Mouse (Mus musculus): ENCODE measurements at regions not wholly inside any gene's neighbourhood (a gene's known extent, or its start where the extent isn't known, plus 50 kb on each side); places are given as distances from the start of the nearest gene placed in this dataset.

DNA sequence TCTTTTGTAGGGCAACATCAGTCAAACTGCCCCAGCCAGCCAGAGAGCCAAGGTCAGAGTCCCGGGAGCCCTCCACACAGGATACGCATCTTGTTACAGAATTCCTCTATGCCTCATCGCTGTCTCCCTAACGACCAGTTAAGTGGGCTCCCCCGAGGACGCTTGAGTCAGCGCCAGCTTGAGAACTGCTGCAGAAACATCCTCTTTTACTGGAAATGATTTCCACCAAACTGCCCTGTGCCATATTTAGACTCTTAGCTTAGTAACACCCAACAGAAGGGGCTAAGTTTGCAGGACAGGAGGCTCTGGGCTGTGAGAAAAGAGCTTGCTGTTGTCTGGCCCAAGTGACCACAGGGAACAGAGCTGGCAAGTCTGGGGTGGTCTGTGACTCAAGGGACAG lies 357.0 kb downstream of the Setd4 start:
- no peaks in the 10 kb centered on the region for H3K9me3 ChIP-seq (ENCODE audit: control insufficient read depth, low read length)
- WGBS = 14% methylated on average over 7 of the region's 7 CpGs
- H3K27ac ChIP-seq (ENCODE audit: low read depth, low read length) = no peak overlapping the region
- H3K27me3 ChIP-seq (ENCODE audit: control insufficient read depth, insufficient read depth, low read length) = no peaks in the 10 kb centered on the region
- no peak overlapping the region for H3K9ac ChIP-seq (ENCODE audit: low read length)
- DNase-seq (ENCODE audit: low spot score) (peak; percentile 71), ATAC-seq (ENCODE audit: insufficient read depth, low FRiP score, low TSS enrichment) (no peak)
- no peaks in the 10 kb centered on the region for H3K36me3 ChIP-seq (ENCODE audit: control insufficient read depth, insufficient read depth, low read length)
- 0 out of 2 replicates have a peak, but pooled peaks cover 3% of the 10 kb centered on the region for H3K4me1 ChIP-seq (ENCODE audit: control insufficient read depth, insufficient read depth, low read length)
- H3K4me3 ChIP-seq (ENCODE audit: low read depth, low read length) = no peak overlapping the region
- no peak overlapping the region for H3K4me2 ChIP-seq (ENCODE audit: low read depth)

DNA sequence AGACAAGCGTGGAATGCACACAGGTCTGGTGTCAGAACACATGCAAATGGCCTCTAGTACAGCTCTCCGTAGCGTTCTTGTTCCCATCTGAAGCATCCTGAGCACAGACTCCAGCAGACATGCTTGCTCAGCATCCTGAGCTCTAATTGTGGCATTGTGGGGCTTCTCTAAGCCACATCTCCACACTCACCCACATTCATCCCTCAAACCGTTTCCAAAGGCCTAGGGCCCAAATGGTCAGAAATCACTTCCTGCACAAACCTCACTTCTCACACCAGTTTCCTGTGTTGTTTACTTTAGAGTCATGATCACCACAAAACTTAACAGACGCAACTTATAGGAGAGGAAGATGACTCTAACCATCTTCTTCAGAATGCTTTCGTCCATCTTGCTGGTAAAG lies 358.1 kb downstream of the Setd4 start:
- WGBS = 80% methylated on average over 6 of the region's 6 CpGs
- ATAC-seq (ENCODE audit: insufficient read depth, low FRiP score, low TSS enrichment) (no peak), DNase-seq (ENCODE audit: low spot score) (no peak)
- H3K9me3 ChIP-seq (ENCODE audit: control insufficient read depth, low read length) = no peaks in the 10 kb centered on the region
- no peaks in the 10 kb centered on the region for H3K36me3 ChIP-seq (ENCODE audit: control insufficient read depth, insufficient read depth, low read length)
- no peak overlapping the region for H3K27ac ChIP-seq (ENCODE audit: low read depth, low read length)
- no peak overlapping the region for H3K4me2 ChIP-seq (ENCODE audit: low read depth)
- no peak overlapping the region for H3K4me3 ChIP-seq (ENCODE audit: low read depth, low read length)
- H3K9ac ChIP-seq (ENCODE audit: low read length) = no peak overlapping the region
- H3K27me3 ChIP-seq (ENCODE audit: control insufficient read depth, insufficient read depth, low read length) = no peaks in the 10 kb centered on the region
- H3K4me1 ChIP-seq (ENCODE audit: control insufficient read depth, insufficient read depth, low read length) = 0 out of 2 replicates have a peak, but pooled peaks cover 3% of the 10 kb centered on the region

DNA sequence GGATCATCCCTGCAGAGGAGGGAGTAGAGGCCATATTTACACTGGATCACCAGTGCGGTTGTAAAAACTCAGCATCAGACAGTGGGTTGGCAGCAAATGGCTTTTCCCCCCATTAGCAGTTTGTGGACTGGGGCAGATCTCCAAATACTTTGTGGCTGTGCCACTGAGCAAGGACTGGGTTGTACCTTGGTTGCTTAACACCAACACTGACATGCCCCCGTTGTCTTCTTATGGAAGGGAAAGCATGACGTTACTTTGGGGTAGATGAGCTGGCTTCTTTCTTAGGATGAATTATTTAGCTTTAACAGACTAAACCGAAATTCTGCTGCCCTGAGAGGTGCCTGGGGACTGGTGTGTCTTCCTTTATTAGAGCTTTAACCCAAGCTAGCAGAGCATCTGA lies 365.0 kb downstream of the Setd4 start:
- ATAC-seq (ENCODE audit: insufficient read depth, low FRiP score, low TSS enrichment) = no peak
- 85% methylated on average over 4 of the region's 4 CpGs for WGBS
- Histone ChIP-seq H3K4me2 (ENCODE audit: low read depth) (no peak overlapping the region), H3K27ac (ENCODE audit: low read depth, low read length) (no peak overlapping the region), H3K9me3 (ENCODE audit: control insufficient read depth, low read length) (no peaks in the 10 kb centered on the region), H3K27me3 (ENCODE audit: control insufficient read depth, insufficient read depth, low read length) (no peaks in the 10 kb centered on the region), H3K9ac (ENCODE audit: low read length) (no peak overlapping the region), H3K4me1 (ENCODE audit: control insufficient read depth, insufficient read depth, low read length) (no peaks in the 10 kb centered on the region), H3K4me3 (ENCODE audit: low read depth, low read length) (no peak overlapping the region), H3K36me3 (ENCODE audit: control insufficient read depth, insufficient read depth, low read length) (no peaks in the 10 kb centered on the region)
- DNase-seq (ENCODE audit: low spot score) = no peak

DNA sequence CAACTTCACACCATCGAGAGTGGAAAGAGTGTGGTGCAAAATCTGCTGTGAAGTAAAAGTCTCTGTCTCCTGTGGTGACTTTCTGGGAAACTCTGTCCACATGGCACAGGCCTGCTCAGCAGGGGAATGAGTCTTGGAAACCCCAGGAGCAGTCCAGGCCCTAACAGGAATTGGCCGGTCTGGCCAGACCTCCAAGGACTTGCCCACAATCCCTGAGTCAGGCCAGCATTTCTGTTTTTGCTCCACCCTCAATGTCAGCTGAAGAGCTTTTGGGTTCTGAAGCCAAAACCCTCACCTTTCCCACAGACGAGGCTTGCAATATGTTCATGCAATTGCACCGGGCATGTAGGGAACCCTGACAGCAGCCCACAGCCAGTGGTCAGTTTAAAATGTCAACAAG lies 365.5 kb downstream of the Setd4 start:
- Histone ChIP-seq H3K9ac (ENCODE audit: low read length) (no peak overlapping the region), H3K9me3 (ENCODE audit: control insufficient read depth, low read length) (no peaks in the 10 kb centered on the region; the same call in 1 of the 2 replicates), H3K4me2 (ENCODE audit: low read depth) (no peak overlapping the region), H3K36me3 (ENCODE audit: control insufficient read depth, insufficient read depth, low read length) (no peaks in the 10 kb centered on the region), H3K4me3 (ENCODE audit: low read depth, low read length) (no peak overlapping the region), H3K27me3 (ENCODE audit: control insufficient read depth, insufficient read depth, low read length) (no peaks in the 10 kb centered on the region), H3K4me1 (ENCODE audit: control insufficient read depth, insufficient read depth, low read length) (no peaks in the 10 kb centered on the region), H3K27ac (ENCODE audit: low read depth, low read length) (no peak overlapping the region)
- ATAC-seq (ENCODE audit: insufficient read depth, low FRiP score, low TSS enrichment) = no peak
- WGBS = 85% methylated on average over 4 of the region's 4 CpGs
- DNase-seq (ENCODE audit: low spot score) = no peak

DNA sequence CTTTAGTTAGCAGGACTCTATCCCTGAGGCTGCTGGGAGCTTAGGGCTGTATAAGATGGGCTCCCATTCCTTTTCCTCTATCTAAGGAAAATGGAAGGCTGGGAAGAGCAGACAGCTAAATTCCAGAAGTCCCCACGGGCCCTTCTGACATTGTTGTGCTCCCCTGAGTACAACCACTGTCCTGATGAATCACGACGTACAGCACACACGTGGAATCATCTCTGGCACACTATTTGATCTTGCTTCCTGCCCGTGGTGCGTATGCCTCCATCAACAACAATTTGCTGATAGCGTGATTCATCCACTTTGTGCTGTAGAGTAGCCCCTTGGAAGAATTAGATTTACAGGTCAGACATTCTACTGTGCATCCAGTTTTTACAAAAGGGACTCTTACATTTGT lies 378.2 kb downstream of the Setd4 start:
- 83% methylated on average over 7 of the region's 7 CpGs for WGBS

DNA sequence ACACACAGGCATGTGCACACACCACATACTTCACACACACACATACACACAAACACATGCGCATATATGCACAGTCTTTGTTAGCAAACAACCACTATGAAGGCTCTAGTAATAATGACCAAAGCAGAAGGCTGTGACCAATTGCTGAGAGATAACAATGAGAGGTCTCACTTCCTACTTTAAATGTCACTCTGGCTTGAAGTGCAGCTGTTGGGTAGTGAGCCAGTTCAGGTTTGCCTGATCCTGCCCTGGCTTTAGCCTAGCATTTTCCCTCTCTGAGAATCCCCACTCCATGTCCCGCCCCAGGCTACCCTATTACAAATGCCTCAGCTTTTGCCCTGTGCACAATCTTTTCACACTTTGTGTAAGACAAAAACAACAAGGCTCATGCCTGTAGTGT lies 378.7 kb downstream of the Setd4 start:
- Histone ChIP-seq H3K9ac (ENCODE audit: low read length) (no peak overlapping the region), H3K4me3 (ENCODE audit: low read depth, low read length) (no peak overlapping the region), H3K27ac (ENCODE audit: low read depth, low read length) (no peak overlapping the region), H3K9me3 (ENCODE audit: control insufficient read depth, low read length) (no peaks in the 10 kb centered on the region), H3K4me2 (ENCODE audit: low read depth) (no peak overlapping the region), H3K36me3 (ENCODE audit: control insufficient read depth, insufficient read depth, low read length) (no peaks in the 10 kb centered on the region), H3K4me1 (ENCODE audit: control insufficient read depth, insufficient read depth, low read length) (no peaks in the 10 kb centered on the region), H3K27me3 (ENCODE audit: control insufficient read depth, insufficient read depth, low read length) (no peaks in the 10 kb centered on the region)
- ATAC-seq (ENCODE audit: insufficient read depth, low FRiP score, low TSS enrichment) (no peak), DNase-seq (ENCODE audit: low spot score) (no peak)
- 90% methylated on average over 2 of the region's 2 CpGs for WGBS

More for the DNA sequence above, 378.2 kb downstream of the Setd4 start:
- no peak overlapping the region for H3K4me2 ChIP-seq (ENCODE audit: low read depth)
- H3K9ac ChIP-seq (ENCODE audit: low read length) = no peak overlapping the region
- H3K36me3 ChIP-seq (ENCODE audit: control insufficient read depth, insufficient read depth, low read length) = no peaks in the 10 kb centered on the region
- no peak overlapping the region for H3K4me3 ChIP-seq (ENCODE audit: low read depth, low read length)
- no peaks in the 10 kb centered on the region for H3K4me1 ChIP-seq (ENCODE audit: control insufficient read depth, insufficient read depth, low read length)
- H3K27me3 ChIP-seq (ENCODE audit: control insufficient read depth, insufficient read depth, low read length) = no peaks in the 10 kb centered on the region
- DNase-seq (ENCODE audit: low spot score) (no peak), ATAC-seq (ENCODE audit: insufficient read depth, low FRiP score, low TSS enrichment) (no peak)
- no peak overlapping the region for H3K27ac ChIP-seq (ENCODE audit: low read depth, low read length)
- H3K9me3 ChIP-seq (ENCODE audit: control insufficient read depth, low read length) = no peaks in the 10 kb centered on the region

DNA sequence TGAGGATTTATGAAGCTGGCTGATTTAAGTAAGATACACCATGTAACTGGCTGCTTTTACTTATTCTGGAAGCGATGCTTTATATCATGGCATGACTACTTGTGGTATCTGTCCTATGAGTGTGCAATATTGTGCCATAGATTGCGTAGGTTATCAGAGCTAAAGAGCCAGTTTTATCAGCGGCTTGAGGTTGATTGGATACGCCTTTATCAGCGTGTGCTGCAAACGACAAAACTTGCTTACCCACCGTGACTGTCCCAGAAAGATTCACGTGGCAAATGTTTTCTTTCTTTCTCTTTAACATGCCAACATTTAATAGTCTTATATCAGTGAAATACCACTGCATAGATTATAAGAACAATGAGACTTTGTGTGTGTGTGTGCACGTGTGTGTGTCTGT lies 384.1 kb downstream of the Setd4 start:
- no peak overlapping the region for H3K4me2 ChIP-seq (ENCODE audit: low read depth)
- ATAC-seq (ENCODE audit: insufficient read depth, low FRiP score, low TSS enrichment) (no peak), DNase-seq (ENCODE audit: low spot score) (no peak)
- 91% methylated on average over 9 of the region's 9 CpGs for WGBS
- H3K27ac ChIP-seq (ENCODE audit: low read depth, low read length) = no peak overlapping the region
- no peaks in the 10 kb centered on the region for H3K27me3 ChIP-seq (ENCODE audit: control insufficient read depth, insufficient read depth, low read length)
- H3K4me1 ChIP-seq (ENCODE audit: control insufficient read depth, insufficient read depth, low read length) = no peaks in the 10 kb centered on the region
- no peak overlapping the region for H3K4me3 ChIP-seq (ENCODE audit: low read depth, low read length)
- no peaks in the 10 kb centered on the region for H3K9me3 ChIP-seq (ENCODE audit: control insufficient read depth, low read length)
- H3K36me3 ChIP-seq (ENCODE audit: control insufficient read depth, insufficient read depth, low read length) = no peaks in the 10 kb centered on the region
- H3K9ac ChIP-seq (ENCODE audit: low read length) = no peak overlapping the region

DNA sequence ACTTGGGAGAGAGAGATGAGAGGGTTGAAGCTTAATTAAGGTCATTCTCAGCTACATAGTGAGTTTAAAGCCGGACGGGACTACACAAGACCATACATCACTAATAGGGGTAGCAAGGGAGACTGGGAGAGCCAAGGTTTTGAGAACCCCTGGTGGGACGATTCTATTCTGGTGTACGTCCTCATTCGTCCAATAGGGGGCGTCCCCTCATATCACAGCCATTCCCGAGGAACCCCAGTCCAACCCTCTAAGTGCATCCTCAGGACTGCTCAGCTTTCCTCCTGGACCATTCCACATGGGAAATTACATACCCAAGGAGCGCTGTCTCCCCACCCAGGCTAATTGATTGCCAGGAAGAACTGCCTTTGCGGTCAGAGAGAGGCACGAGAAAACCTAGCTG lies 385.5 kb downstream of the Setd4 start:
- Histone ChIP-seq H3K27ac (ENCODE audit: low read depth, low read length) (no peak overlapping the region), H3K4me3 (ENCODE audit: low read depth, low read length) (no peak overlapping the region), H3K36me3 (ENCODE audit: control insufficient read depth, insufficient read depth, low read length) (no peaks in the 10 kb centered on the region), H3K9ac (ENCODE audit: low read length) (no peak overlapping the region), H3K27me3 (ENCODE audit: control insufficient read depth, insufficient read depth, low read length) (no peaks in the 10 kb centered on the region), H3K4me2 (ENCODE audit: low read depth) (no peak overlapping the region), H3K4me1 (ENCODE audit: control insufficient read depth, insufficient read depth, low read length) (no peaks in the 10 kb centered on the region), H3K9me3 (ENCODE audit: control insufficient read depth, low read length) (no peaks in the 10 kb centered on the region)
- no peak for ATAC-seq (ENCODE audit: insufficient read depth, low FRiP score, low TSS enrichment)
- DNase-seq (ENCODE audit: low spot score) = no peak
- 68% methylated on average over 10 of the region's 10 CpGs for WGBS

DNA sequence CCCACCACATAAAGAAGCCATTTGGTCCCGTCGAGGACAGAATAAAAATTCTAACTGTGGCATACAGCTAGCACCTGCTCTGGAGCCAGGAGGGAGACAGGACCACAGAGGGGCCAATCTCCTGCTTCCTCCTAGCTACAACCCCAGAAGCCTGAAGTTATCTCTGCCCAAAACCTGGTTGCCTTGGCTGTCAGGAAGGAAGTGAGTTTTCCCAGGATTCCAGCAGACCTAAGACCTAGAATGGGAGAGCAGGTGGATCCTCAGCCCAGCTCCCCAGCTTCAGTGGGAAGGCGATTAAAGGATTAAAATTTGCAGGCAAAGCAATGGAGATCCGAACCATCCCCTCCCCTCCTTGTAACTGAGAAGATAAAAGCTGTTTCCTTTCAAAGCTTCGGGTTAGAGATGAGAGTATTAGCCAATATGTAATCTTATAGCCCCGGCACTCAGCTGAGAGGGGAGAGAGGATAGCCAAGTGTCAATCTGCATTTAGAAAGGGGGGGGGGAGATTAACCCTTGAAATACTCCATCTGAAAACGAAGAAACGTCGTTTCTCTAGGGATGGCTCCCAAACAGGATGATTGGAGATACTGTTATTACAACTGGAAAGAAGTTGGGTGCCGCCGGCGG lies 386.1 kb downstream of the Setd4 start:
- Histone ChIP-seq H3K4me3 (ENCODE audit: low read depth, low read length) (no peak overlapping the region), H3K27me3 (ENCODE audit: control insufficient read depth, insufficient read depth, low read length) (no peaks in the 10 kb centered on the region), H3K36me3 (ENCODE audit: control insufficient read depth, insufficient read depth, low read length) (no peaks in the 10 kb centered on the region), H3K4me2 (ENCODE audit: low read depth) (no peak overlapping the region), H3K9me3 (ENCODE audit: control insufficient read depth, low read length) (no peaks in the 10 kb centered on the region), H3K9ac (ENCODE audit: low read length) (no peak overlapping the region), H3K27ac (ENCODE audit: low read depth, low read length) (no peak overlapping the region), H3K4me1 (ENCODE audit: control insufficient read depth, insufficient read depth, low read length) (no peaks in the 10 kb centered on the region)
- ATAC-seq (ENCODE audit: insufficient read depth, low FRiP score, low TSS enrichment) = no peak
- no peak for DNase-seq (ENCODE audit: low spot score)
- 51% methylated on average over 12 of the region's 12 CpGs for WGBS
